Mouse (Mus musculus): ENCODE data around the gene Traf3ip1.

DNA sequence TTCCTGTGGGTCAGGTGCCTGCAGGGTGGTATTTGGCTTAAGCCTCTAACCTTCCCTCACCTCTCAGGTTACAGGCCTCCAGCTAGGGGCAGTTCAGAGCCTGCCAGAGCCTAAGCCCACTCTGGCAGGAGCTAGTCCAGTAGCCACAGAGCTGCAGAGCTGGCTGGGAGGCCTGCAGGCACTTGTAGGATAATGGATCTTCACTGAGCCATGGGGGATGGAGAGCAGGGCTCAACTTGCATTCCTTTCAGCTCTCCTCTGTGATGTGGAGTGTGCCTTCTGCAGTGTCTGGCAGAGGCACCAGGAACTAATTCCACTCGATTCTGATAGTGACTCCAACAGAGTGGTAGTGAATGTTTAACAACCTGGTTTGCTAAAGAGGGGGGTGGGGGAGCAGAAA lies 29.2 kb upstream of the Traf3ip1 start:
- TF ChIP-seq CTCF (IDR thresholded peaks at IDR 0.05; ENCODE audit: borderline replicate concordance, extremely low read depth, insufficient read depth, insufficient read length) (no peak), POLR2A (IDR thresholded peaks at IDR 0.05; ENCODE audit: borderline replicate concordance, extremely low read depth, insufficient read depth, insufficient read length, poor library complexity, severe bottlenecking) (no peak)

Data from brain, embryonic 14.5 days (tissue).